Mouse (Mus musculus): Measurements from ENCODE around the gene Gm27029. TPM values are rescaled to one million over a fixed set of nuclear protein-coding genes. Genes with fewer than 3 reads are reported as not detected.

The Gm27029 gene
- total RNA-seq, 2 experiments from 2014 or later = 5.9 to 6.6 TPM

DNA sequence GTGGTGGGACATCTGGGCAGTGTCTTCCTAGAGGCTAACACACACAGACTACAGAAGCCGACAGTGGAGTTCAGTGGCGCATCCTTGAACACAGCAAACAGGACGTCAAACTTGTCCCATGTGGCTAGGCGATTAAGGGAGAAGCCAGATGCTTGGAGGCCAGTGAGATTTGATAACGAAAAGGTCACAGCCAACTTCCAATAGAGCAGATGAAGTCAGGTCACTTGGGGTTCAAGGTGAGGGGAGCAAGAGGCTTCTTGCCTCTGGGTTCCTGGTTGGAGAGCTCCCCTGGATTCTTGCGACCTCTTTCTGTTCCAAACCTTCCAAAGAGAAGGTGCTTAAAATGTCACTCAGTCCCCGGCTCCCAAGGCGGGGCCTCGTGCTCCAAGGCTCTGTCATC, 64.8 kb downstream of the Gm27029 start:
- intact Hi-C loops (cut with DNase I) = no loop called here
- no peak for DNase-seq (ENCODE audit: low spot score in 2 of 2)

DNA sequence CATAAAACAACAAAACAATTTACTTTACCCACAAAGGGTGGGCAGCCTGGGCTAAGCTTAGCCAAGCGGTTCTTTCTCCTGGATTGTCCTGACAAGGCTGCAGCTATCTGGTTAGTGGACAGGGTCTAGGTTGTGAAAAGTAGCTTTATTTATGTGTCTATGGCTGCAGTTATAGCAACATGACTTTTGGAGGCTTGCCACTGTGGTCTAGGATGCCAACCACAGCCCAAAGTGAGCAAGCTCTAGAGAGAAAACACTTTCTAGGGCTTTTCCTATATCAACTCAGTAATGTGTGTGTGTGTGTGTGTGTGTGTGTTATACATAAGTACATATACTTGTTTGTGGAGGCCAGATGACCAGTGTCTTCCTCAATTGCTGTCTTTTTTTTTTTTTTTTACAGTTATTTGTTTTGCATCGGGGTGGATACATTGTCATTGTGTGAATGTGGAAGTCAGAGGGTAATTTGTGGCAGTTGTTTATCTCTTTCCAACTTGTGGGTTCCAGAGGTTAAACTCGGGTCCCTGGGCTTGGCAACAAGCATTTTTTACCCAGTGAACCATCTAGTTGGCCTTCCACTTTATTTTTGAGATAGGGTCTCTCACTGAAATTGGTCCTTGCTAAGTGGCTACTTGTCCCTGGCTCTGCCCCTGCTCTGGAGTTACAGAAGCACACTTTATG, 67.0 kb downstream of the Gm27029 start:
- intact Hi-C loops (cut with DNase I) = no loop called here
- no peak for DNase-seq (ENCODE audit: low spot score in 2 of 2)

Small RNA genes lying within 50 kb of the gene (microRNA-seq; reads per million reads assigned to microRNA genes)
- gene Mir6929 = 0.67 to 1.7 reads per million in 2 experiments

Other genes starting within 250 kb of the Gm27029 start
- under 1 TPM; 0.18 to 0.28 TPM for gene Ccr10, start 249.4 kb downstream of the Gm27029 start, total RNA-seq (2021)
- 10 to 100 TPM; 42.8 to 48.5 TPM for gene Ezh1, start 198.3 kb downstream of the Gm27029 start, total RNA-seq (2021)
- gene Ramp2, start 178.8 kb downstream of the Gm27029 start, total RNA-seq (2021) = 10 to 100 TPM; 39.9 to 44.5 TPM
- 10 to 100 TPM; 62.4 to 65.7 TPM for gene Vps25, start 171.1 kb downstream of the Gm27029 start, total RNA-seq (2021)
- 1 to 10 TPM; 2.2 to 7.9 TPM for gene Wnk4, start 164.2 kb downstream of the Gm27029 start, total RNA-seq (2021)
- under 1 TPM; 0.21 to 0.27 TPM for gene Cntd1, start 145.8 kb downstream of the Gm27029 start, total RNA-seq (2021)
- gene Coa3, start 145.7 kb downstream of the Gm27029 start, total RNA-seq (2021) = 10 to 100 TPM; 95.3 to 98.8 TPM
- gene Becn1, start 122.5 kb downstream of the Gm27029 start, total RNA-seq (2021) = 100 to 1,000 TPM; 213 to 229 TPM
- 100 to 1,000 TPM; 114 to 116 TPM for gene Psme3, start 108.6 kb downstream of the Gm27029 start, total RNA-seq (2021)
- 1 to 10 TPM; 4.8 to 7.4 TPM for gene Aoc2, start 99.7 kb downstream of the Gm27029 start, total RNA-seq (2021)
- gene Aoc3, start 94.2 kb downstream of the Gm27029 start, total RNA-seq (2021) = under 1 TPM; 0.69 to 0.73 TPM
- gene G6pc, start 57.2 kb downstream of the Gm27029 start, total RNA-seq (2021) = under 1 TPM in 1 of 2 experiments, not detected in 1; 0.14 TPM
- gene Aarsd1, start 7.2 kb downstream of the Gm27029 start, total RNA-seq (2021) = 10 to 100 TPM; 38.7 to 40.1 TPM
- 10 to 100 TPM; 35.6 to 37.0 TPM for gene Rundc1, start 289 bp upstream of the Gm27029 start, total RNA-seq (2021)
- gene Ptges3l, start 537 bp upstream of the Gm27029 start, total RNA-seq (2021) = 1 to 10 TPM; 4.0 to 6.0 TPM
- gene Rpl27, start 17.5 kb upstream of the Gm27029 start, total RNA-seq (2021) = 10 to 100 TPM; 32.5 to 37.0 TPM
- gene Ifi35, start 23.6 kb upstream of the Gm27029 start, total RNA-seq (2021) = 1 to 10 TPM; 2.0 to 2.4 TPM
- 100 to 1,000 TPM; 149 to 175 TPM for gene Rnd2, start 40.2 kb upstream of the Gm27029 start, total RNA-seq (2021)
- 10 to 100 TPM; 36.7 to 39.9 TPM for gene Vat1, start 41.4 kb upstream of the Gm27029 start, total RNA-seq (2021)
- gene Brca1, start 127.2 kb upstream of the Gm27029 start, total RNA-seq (2021) = under 1 TPM; 0.69 to 0.80 TPM
- 100 to 1,000 TPM; 127 to 130 TPM for gene Nbr1, start 127.4 kb upstream of the Gm27029 start, total RNA-seq (2021)
- gene Tmem106a, start 157.4 kb upstream of the Gm27029 start, total RNA-seq (2021) = 1 to 10 TPM; 1.1 to 1.6 TPM
- gene Gm11634, start 174.5 kb upstream of the Gm27029 start, total RNA-seq (2021) = not detected
- gene Rdm1, start 202.4 kb upstream of the Gm27029 start, total RNA-seq (2021) = 1 to 10 TPM; 6.0 to 7.2 TPM
- gene Arl4d, start 240.7 kb upstream of the Gm27029 start, total RNA-seq (2021) = 10 to 100 TPM; 23.9 to 32.1 TPM